Mouse (Mus musculus): ENCODE data around the gene Fli1.
A peak's percentile ranks its signal among the peaks of the same experiment; 100 is the strongest.

The Fli1 gene

GRCm38 (mm10) chr9:32394761-32395161 is 147.9 kb downstream of the Fli1 start:
- no peak for DNase-seq

GRCm38 (mm10) chr9:32392716-32393115 is 149.9 kb downstream of the Fli1 start:
- no peak for DNase-seq

GRCm38 (mm10) chr9:32391701-32392100 is 151.0 kb downstream of the Fli1 start:
- DNase-seq = peak; percentile 76

GRCm38 (mm10) chr9:32391092-32391491 is 151.6 kb downstream of the Fli1 start:
- no peak for DNase-seq

GRCm38 (mm10) chr9:32388120-32388519 is 154.5 kb downstream of the Fli1 start:
- no peak for DNase-seq

- no peak for DNase-seq
Observed at GRCm38 (mm10) chr9:32384906-32385305, 157.8 kb downstream of the Fli1 start.

GRCm38 (mm10) chr9:32376863-32377590 is 165.6 kb downstream of the Fli1 start:
- no peak for DNase-seq

GRCm38 (mm10) chr9:32376031-32376430 is 166.6 kb downstream of the Fli1 start:
- DNase-seq = no peak

- no peak for DNase-seq
Observed at GRCm38 (mm10) chr9:32373656-32374055, 169.0 kb downstream of the Fli1 start.
